In genomic region chr1:170866992-170867690, GRCm38 (mm10) we compare ENCODE assay signal across 8 mouse cellular contexts. TPM values are rescaled to one million over a fixed set of nuclear protein-coding genes. Genes with fewer than 3 reads are reported as not detected.
DNase-seq lines count a peak whose midpoint lies in the region; ATAC-seq and TF ChIP-seq lines count a peak whose summit lies in the region.

No protein-coding gene starts in this region.

- H3K27me3 ChIP-seq in heart, embryonic 13.5 days (replicated peaks), result no peaks in the 10 kb centered on the region
- H3K27me3 ChIP-seq in liver, adult 2 months (ENCODE audit: control insufficient read depth, insufficient read depth, low read length), result no peaks in the 10 kb centered on the region
- H3K27me3 ChIP-seq in midbrain, postnatal 0 days (ENCODE audit: insufficient read depth, low read length), result no peaks in the 10 kb centered on the region

- 2% methylated on average over 30 of the region's 30 CpGs for WGBS in heart, embryonic 13.5 days
- WGBS in liver, adult 2 months, result under 1% methylated on average over 30 of the region's 30 CpGs
- 4% methylated on average over 30 of the region's 30 CpGs for WGBS in midbrain, postnatal 0 days

- peaks cover 8% of the 10 kb centered on the region for H3K36me3 ChIP-seq in heart, embryonic 13.5 days
- H3K36me3 ChIP-seq in liver, adult 2 months (ENCODE audit: control insufficient read depth, insufficient read depth, low read length), result no peaks in the 10 kb centered on the region
- no peaks in the 10 kb centered on the region for H3K36me3 ChIP-seq in midbrain, postnatal 0 days (ENCODE audit: insufficient read depth, low read length)

- peak overlapping the region; percentile 97 for H3K4me3 ChIP-seq in heart, embryonic 13.5 days
- peak overlapping the region; percentile 91 for H3K4me3 ChIP-seq in liver, adult 2 months (ENCODE audit: insufficient read depth, low read depth, low read length)
- H3K4me3 ChIP-seq in midbrain, postnatal 0 days (ENCODE audit: low read depth, low read length), result peak overlapping the region; percentile 69

- peak overlapping the region; percentile 80 for H3K4me2 ChIP-seq in heart, embryonic 13.5 days
- H3K4me2 ChIP-seq in midbrain, postnatal 0 days (ENCODE audit: low read depth, low read length, poor library complexity, severe bottlenecking), result peak overlapping the region; percentile 62

- DNase-seq in gastrocnemius, adult 18-20 months (ENCODE audit: low spot score), result peak; percentile 34
- DNase-seq in gastrocnemius, postnatal 25 days, result no peak
- peak; percentile 64 for DNase-seq in 416B (ENCODE audit: low read depth)
- DNase-seq in brain, adult 2 months (ENCODE audit: low read depth, low spot score), result peak; percentile 56
- DNase-seq in liver, adult 2 months (ENCODE audit: extremely low read depth, low read depth, low spot score), result peak; percentile 98
- DNase-seq in midbrain, postnatal 0 days (ENCODE audit: low spot score), result peak; percentile 31
- no peak for DNase-seq in frontal cortex, postnatal 10 days (ENCODE audit: low spot score in 2 of 2)

- no peak for TF ChIP-seq CTCF in liver, adult 2 months (IDR thresholded peaks at IDR 0.05; ENCODE audit: low read depth, low read length)
- TF ChIP-seq CTCF in midbrain, postnatal 0 days (IDR thresholded peaks at IDR 0.05), result no peak

- H3K9me3 ChIP-seq in heart, embryonic 13.5 days, result no peaks in the 10 kb centered on the region
- H3K9me3 ChIP-seq in midbrain, postnatal 0 days (ENCODE audit: low read length), result no peaks in the 10 kb centered on the region

- peaks cover 39% of the 10 kb centered on the region for H3K4me1 ChIP-seq in heart, embryonic 13.5 days
- H3K4me1 ChIP-seq in liver, adult 2 months (ENCODE audit: control insufficient read depth, insufficient read depth, low read length), result peaks cover 22% of the 10 kb centered on the region
- H3K4me1 ChIP-seq in midbrain, postnatal 0 days (ENCODE audit: insufficient read depth, low read length), result no peaks in the 10 kb centered on the region

- H3K9ac ChIP-seq in heart, embryonic 13.5 days, result peak overlapping the region; percentile 96
- peak overlapping the region; percentile 88 for H3K9ac ChIP-seq in liver, adult 2 months (ENCODE audit: low read depth, low read length)
- H3K9ac ChIP-seq in midbrain, postnatal 0 days (replicated peaks; ENCODE audit: low read length, poor library complexity, severe bottlenecking), result peak overlapping the region; percentile 66

- peak overlapping the region; percentile 90 for H3K27ac ChIP-seq in heart, embryonic 13.5 days (replicated peaks)
- peak overlapping the region; percentile 94 for H3K27ac ChIP-seq in liver, adult 2 months (replicated peaks; ENCODE audit: insufficient read depth, low read depth, low read length)
- peak overlapping the region; percentile 69 for H3K27ac ChIP-seq in midbrain, postnatal 0 days (ENCODE audit: low read depth, low read length)

- no peak for TF ChIP-seq POLR2A in liver, adult 2 months (IDR thresholded peaks at IDR 0.05; ENCODE audit: extremely low read depth, insufficient read depth, low read length)

- peak; percentile 48; the same call in 1 of the 2 replicates for ATAC-seq in heart, embryonic 13.5 days (ENCODE audit: extremely low read depth, insufficient number of reproducible peaks, low FRiP score, low TSS enrichment)
- peak; percentile 57 for ATAC-seq in midbrain, postnatal 0 days (ENCODE audit: low FRiP score)

- H3K79me2 ChIP-seq in liver, adult 2 months (ENCODE audit: control insufficient read depth, insufficient read depth, low read length), result peaks cover 15% of the 10 kb centered on the region; the same call in 1 of the 2 replicates

RNA-seq across cellular contexts. Expression of gene Atf6, which starts 0.4 kb away (rescaled TPM):
- total RNA-seq in gastrocnemius, adult 18-20 months (2021), result 10 to 100 TPM; 17.0 to 17.7 TPM
- 10 to 100 TPM; 16.8 to 16.9 TPM for total RNA-seq in gastrocnemius, postnatal 25 days (2021)
- polyA plus RNA-seq in heart, embryonic 13.5 days (2015; fragmentation: Nextera tagmentation; extraction: Ambion mirVana), result 10.1 TPM in 2 replicates
- total RNA-seq in liver, adult 2 months (2014; rRNA removed), result 30.1 and 38.1 TPM in 2 replicates
- 13.0 and 14.3 TPM in 2 replicates for polyA plus RNA-seq in liver, adult 2 months (2012; rRNA removed)
- 17.4 and 21.0 TPM in 2 replicates for total RNA-seq in midbrain, postnatal 0 days (2014; rRNA removed)
- polyA plus RNA-seq in midbrain, postnatal 0 days (2015; fragmentation: Nextera tagmentation; extraction: Ambion mirVana), result 5.4 and 5.5 TPM in 2 replicates

RNA-seq across cellular contexts. Expression of gene Gm26620, which starts 17.7 kb away (rescaled TPM):
- under 1 TPM in 1 of 2 experiments, not detected in 1; 0.47 TPM for total RNA-seq in gastrocnemius, adult 18-20 months (2021)
- under 1 TPM in 1 of 2 experiments, not detected in 1; 0.35 TPM for total RNA-seq in gastrocnemius, postnatal 25 days (2021)
- polyA plus RNA-seq in heart, embryonic 13.5 days (2015; fragmentation: Nextera tagmentation; extraction: Ambion mirVana), result 0.48 and 0.76 TPM in 2 replicates
- 0.67 and 0.74 TPM in 2 replicates for total RNA-seq in liver, adult 2 months (2014; rRNA removed)
- polyA plus RNA-seq in liver, adult 2 months (2012; rRNA removed), result 0.59 and 1.1 TPM in 2 replicates
- total RNA-seq in midbrain, postnatal 0 days (2014; rRNA removed), result 1.6 and 1.9 TPM in 2 replicates
- 0.77 and 1.2 TPM in 2 replicates for polyA plus RNA-seq in midbrain, postnatal 0 days (2015; fragmentation: Nextera tagmentation; extraction: Ambion mirVana)

RNA-seq across cellular contexts. Expression of gene Dusp12, which starts 18.2 kb away (rescaled TPM):
- 1 to 10 TPM; 4.1 to 5.5 TPM for total RNA-seq in gastrocnemius, adult 18-20 months (2021)
- 1 to 10 TPM; 4.0 TPM for total RNA-seq in gastrocnemius, postnatal 25 days (2021)
- 24.9 and 30.1 TPM in 2 replicates for polyA plus RNA-seq in heart, embryonic 13.5 days (2015; fragmentation: Nextera tagmentation; extraction: Ambion mirVana)
- total RNA-seq in liver, adult 2 months (2014; rRNA removed), result 30.4 and 36.2 TPM in 2 replicates
- 12.7 and 17.2 TPM in 2 replicates for polyA plus RNA-seq in liver, adult 2 months (2012; rRNA removed)
- 43.3 and 44.1 TPM in 2 replicates for total RNA-seq in midbrain, postnatal 0 days (2014; rRNA removed)
- polyA plus RNA-seq in midbrain, postnatal 0 days (2015; fragmentation: Nextera tagmentation; extraction: Ambion mirVana), result 38.0 and 39.6 TPM in 2 replicates

RNA-seq across cellular contexts. Expression of gene Fcrlb, which starts 45.6 kb away (rescaled TPM):
- not detected for total RNA-seq in gastrocnemius, adult 18-20 months (2021)
- total RNA-seq in gastrocnemius, postnatal 25 days (2021), result not detected
- 0.11 TPM in 1 of 2 replicates, not detected in the other for polyA plus RNA-seq in heart, embryonic 13.5 days (2015; fragmentation: Nextera tagmentation; extraction: Ambion mirVana)
- total RNA-seq in liver, adult 2 months (2014; rRNA removed), result 0.18 and 0.20 TPM in 2 replicates
- 0.11 TPM in 1 of 2 replicates, not detected in the other for polyA plus RNA-seq in liver, adult 2 months (2012; rRNA removed)
- 1.7 and 2.2 TPM in 2 replicates for total RNA-seq in midbrain, postnatal 0 days (2014; rRNA removed)
- polyA plus RNA-seq in midbrain, postnatal 0 days (2015; fragmentation: Nextera tagmentation; extraction: Ambion mirVana), result 1.3 and 1.8 TPM in 2 replicates

Comparison
In these comparisons a context has a peak if more than half of its experiments do, and no peak if none do; other contexts are left out.
1. DNase-seq: peak in gastrocnemius, adult 18-20 months (single experiment), 416B (single experiment), brain, adult 2 months (single experiment), liver, adult 2 months (single experiment) and midbrain, postnatal 0 days (single experiment); none in gastrocnemius, postnatal 25 days (single experiment) and frontal cortex, postnatal 10 days (0 of 2).
2. Peak in every context shown above with its lines, with median percentiles within 50 percentile points of each other: H3K27ac ChIP-seq, H3K4me3 ChIP-seq and H3K9ac ChIP-seq.